Mouse (Mus musculus): ENCODE results near the gene Helz.

GRCm38 (mm10) chr11:107629504-107629903 lies 81.8 kb downstream of the Helz start:
- TF ChIP-seq CTCF (IDR thresholded peaks at IDR 0.05; ENCODE audit: low read depth, low read length) (peak; percentile 73), POLR2A (IDR thresholded peaks at IDR 0.05; ENCODE audit: insufficient read depth, low read length) (no peak), EP300 (IDR thresholded peaks at IDR 0.05; ENCODE audit: insufficient read depth, low read depth, low read length) (no peak)

Measured in ES-Bruce4 (cell line).